Mouse (Mus musculus) small intestine, adult 2 months (tissue): ENCODE measurements around the gene Mecom.

Experiments
- CTCF ChIP-seq: fragments of 200-500 bp; IDR thresholded peaks from 2 replicates; pipeline ENCODE4 v1.5.1; 2012; ENCODE audit warnings: low read depth, mild to moderate bottlenecking, control low read depth, inconsistent platforms, low read length, moderate library complexity, mixed read lengths; ENCODE audit not compliant: insufficient replicate concordance, insufficient read length; ENCODE audit errors: extremely low read depth
- POLR2A ChIP-seq: fragments of 200-500 bp; IDR thresholded peaks from 2 replicates; pipeline ENCODE4 v1.6.1; 2012; ENCODE audit warnings: low read depth, mild to moderate bottlenecking, control low read depth, inconsistent platforms, low read length, moderate library complexity

DNA sequence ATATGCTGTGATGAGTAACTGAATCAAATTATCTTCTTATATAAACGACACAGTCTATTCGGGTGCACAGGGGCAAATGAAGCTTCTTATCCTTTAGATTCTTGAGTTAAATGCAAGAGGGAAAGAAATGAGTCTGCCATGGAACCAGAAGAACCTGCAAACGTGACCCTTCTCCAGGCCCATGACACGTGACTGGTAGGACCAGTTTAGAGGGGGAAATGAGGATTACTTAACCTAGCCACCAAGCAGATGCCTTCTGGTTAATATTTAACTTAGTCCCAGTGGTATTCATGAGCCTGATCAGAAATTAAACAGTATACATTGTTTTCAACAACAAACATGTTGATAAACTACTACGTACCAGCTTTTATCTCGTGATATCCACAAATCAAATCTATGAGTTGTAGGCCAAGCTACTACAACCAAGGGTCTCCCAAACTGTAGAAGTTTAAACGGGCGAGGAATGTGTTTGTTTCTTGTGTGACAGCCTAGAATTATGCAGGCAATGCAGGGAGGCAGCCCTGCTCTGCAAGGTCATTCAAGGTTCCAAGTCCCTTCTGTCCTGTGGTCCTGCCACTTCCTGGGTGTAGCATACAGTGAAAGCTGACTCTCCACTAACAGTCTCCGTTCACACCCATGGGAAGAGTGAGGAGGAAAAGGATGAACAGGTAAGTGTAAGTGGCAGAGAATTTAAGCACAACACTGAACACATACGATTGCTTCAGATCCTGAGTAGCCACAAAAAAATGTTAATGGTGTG, 97.4 kb downstream of the Mecom start:
- no peak for TF ChIP-seq POLR2A
- TF ChIP-seq CTCF, result no peak
